Mouse (Mus musculus) hindbrain, embryonic 16.5 days (tissue): ENCODE data around the gene Cpne1. TPM values are rescaled to one million over a fixed set of nuclear protein-coding genes. Genes with fewer than 3 reads are reported as not detected.

Experiments used
- polyA plus RNA-seq: library from polyadenylated mRNA; unstranded; fragments of >200 nt; fragmentation: Nextera tagmentation; extraction: Ambion mirVana; gene quantifications from 2 replicates; pipeline ENCODE4 v1.2.1, GENCODE M21; 2015

The Cpne1 gene
- polyA plus RNA-seq, 1 experiment from 2014 or later, result 27.8 TPM

Other genes with a start within 250 kb of the Cpne1 start
- 66.3 and 74.9 TPM in 2 replicates for gene Uqcc1, start 181.7 kb downstream of the Cpne1 start, polyA plus RNA-seq
- gene Gm15557, start 171.2 kb downstream of the Cpne1 start, polyA plus RNA-seq, result not detected in 2 replicates
- 2.3 and 3.1 TPM in 2 replicates for gene Gdf5, start 166.6 kb downstream of the Cpne1 start, polyA plus RNA-seq
- 11.5 and 14.0 TPM in 2 replicates for gene Cep250, start 155.5 kb downstream of the Cpne1 start, polyA plus RNA-seq
- gene 6430550D23Rik, start 104.0 kb downstream of the Cpne1 start, polyA plus RNA-seq, result 1.4 and 2.5 TPM in 2 replicates
- gene Ergic3, start 103.9 kb downstream of the Cpne1 start, polyA plus RNA-seq, result 479 and 492 TPM in 2 replicates
- gene Fer1l4, start 59.0 kb downstream of the Cpne1 start, polyA plus RNA-seq, result not detected in 2 replicates
- gene Spag4, start 46.8 kb downstream of the Cpne1 start, polyA plus RNA-seq, result 7.7 and 9.6 TPM in 2 replicates
- 19.3 and 27.6 TPM in 2 replicates for gene Rbm12, start within 50 bp of the Cpne1 start, polyA plus RNA-seq
- 15.5 and 19.5 TPM in 2 replicates for gene Gm28036, start 15.1 kb upstream of the Cpne1 start, polyA plus RNA-seq
- 393 and 432 TPM in 2 replicates for gene Romo1, start 32.1 kb upstream of the Cpne1 start, polyA plus RNA-seq
- 37.7 and 39.9 TPM in 2 replicates for gene Nfs1, start 32.2 kb upstream of the Cpne1 start, polyA plus RNA-seq
- 369 and 377 TPM in 2 replicates for gene Rbm39, start 68.3 kb upstream of the Cpne1 start, polyA plus RNA-seq
- gene Phf20, start 84.5 kb upstream of the Cpne1 start, polyA plus RNA-seq, result 111 and 117 TPM in 2 replicates
- 6.2 and 6.8 TPM in 2 replicates for gene Cnbd2, start 200.3 kb upstream of the Cpne1 start, polyA plus RNA-seq
- 77.3 and 84.0 TPM in 2 replicates for gene Scand1, start 200.7 kb upstream of the Cpne1 start, polyA plus RNA-seq